Mouse (Mus musculus) central nervous system, embryonic 18 days (tissue): ENCODE results near the gene Olfr32. TPM values are rescaled to one million over a fixed set of nuclear protein-coding genes. Genes with fewer than 3 reads are reported as not detected.

ENCODE experiments used
- polyA plus RNA-seq: library from polyadenylated mRNA; depleted of rRNA; stranded (reverse); fragments of >200 nt; gene quantifications from 2 replicates; pipeline ENCODE4 v1.2.3, GENCODE M21; 2012; rRNA removed

Olfr32 gene
- polyA plus RNA-seq: 0.04 and 0.10 TPM in 2 replicates

DNA sequence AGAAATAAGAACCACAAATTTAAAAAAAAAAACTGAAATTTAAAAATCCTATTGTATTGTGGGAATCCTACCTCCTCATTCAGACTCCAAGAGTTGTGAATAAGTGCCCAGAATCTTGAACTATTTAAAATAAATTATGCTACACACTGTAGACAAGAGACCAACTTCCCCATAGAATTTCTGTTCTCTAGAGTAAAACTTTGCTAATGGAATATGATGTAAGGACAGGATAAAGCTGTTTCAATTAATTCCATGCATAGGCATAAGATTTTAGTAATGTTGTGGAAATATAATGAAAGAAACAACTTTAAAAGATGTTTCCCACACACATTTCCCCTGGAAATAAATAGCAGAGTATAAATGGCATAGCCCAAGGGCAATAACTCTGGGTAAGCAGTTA is at the start of gene Olfr32:
TSS of gene Olfr32 (minus strand) at position 101 of the 400 bp plus-strand sequence.

DNA sequence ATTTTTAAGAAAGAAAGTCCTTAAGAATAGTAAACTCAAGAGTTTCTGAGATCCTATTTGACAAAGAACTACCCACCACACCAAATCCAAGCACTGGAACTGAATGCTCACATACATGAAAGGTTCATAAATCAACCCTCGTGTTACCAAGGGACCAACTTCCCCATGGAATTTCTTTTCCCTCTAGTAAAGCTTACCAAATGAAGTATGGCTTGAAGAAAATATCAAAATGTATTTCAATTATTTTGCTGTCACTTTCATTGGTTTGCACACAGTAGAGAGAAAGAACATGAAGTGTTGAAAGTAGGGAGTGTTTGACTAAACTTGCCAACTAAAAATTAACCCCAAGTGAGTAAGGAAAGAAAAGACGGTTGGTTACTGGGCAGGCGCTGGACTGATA is 10.9 kb upstream of the Olfr32 start, which contains the start of gene Olfr1270:
TSS of gene Olfr1270 (minus strand) at position 101 of the 400 bp plus-strand sequence.

DNA sequence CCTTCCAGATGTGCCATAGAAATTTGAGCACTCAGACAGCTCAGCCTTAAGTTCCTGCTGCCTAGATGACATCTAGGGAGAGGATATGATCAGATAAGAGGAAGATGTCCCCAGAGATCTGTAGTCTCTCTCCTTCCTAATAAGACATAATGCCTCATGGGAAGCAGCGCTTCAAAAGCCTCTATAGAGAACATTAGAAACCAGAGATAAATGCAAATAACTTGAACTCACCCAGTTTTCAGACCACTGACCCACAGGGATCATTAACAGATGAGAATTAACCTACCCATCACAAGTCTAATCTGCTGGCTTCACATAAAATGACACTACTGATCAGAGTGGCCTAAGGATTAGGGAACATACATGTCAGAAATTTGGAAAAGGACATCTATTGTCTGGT is 20.8 kb downstream of the Olfr32 start, which contains the start of gene Olfr1269:
TSS of gene Olfr1269 (minus strand) at position 101 of the 400 bp plus-strand sequence.

Other genes starting within 250 kb of the Olfr32 start
- gene Olfr1258, start 215.0 kb downstream of the Olfr32 start, polyA plus RNA-seq: not detected in 2 replicates
- 0.01 and 0.09 TPM in 2 replicates for gene Olfr1259, start 193.6 kb downstream of the Olfr32 start, polyA plus RNA-seq
- gene Olfr1260, start 168.0 kb downstream of the Olfr32 start, polyA plus RNA-seq: not detected in 2 replicates
- not detected in 2 replicates for gene Olfr1261, start 151.1 kb downstream of the Olfr32 start, polyA plus RNA-seq
- gene Olfr1262, start 142.2 kb downstream of the Olfr32 start, polyA plus RNA-seq: not detected in 2 replicates
- not detected in 2 replicates for gene Olfr1263, start 130.2 kb downstream of the Olfr32 start, polyA plus RNA-seq
- gene Olfr1264, start 116.7 kb downstream of the Olfr32 start, polyA plus RNA-seq: not detected in 2 replicates
- not detected in 2 replicates for gene Olfr1265, start 107.0 kb downstream of the Olfr32 start, polyA plus RNA-seq
- not detected in 2 replicates for gene Olfr140, start 78.7 kb downstream of the Olfr32 start, polyA plus RNA-seq
- not detected in 2 replicates for gene Olfr1269, start 20.9 kb downstream of the Olfr32 start, polyA plus RNA-seq
- 0.10 TPM in 1 of 2 replicates, not detected in the other for gene Olfr1270, start 10.8 kb upstream of the Olfr32 start, polyA plus RNA-seq
- not detected in 2 replicates for gene Olfr1506, start 82.2 kb upstream of the Olfr32 start, polyA plus RNA-seq
- not detected in 2 replicates for gene Olfr142, start 115.3 kb upstream of the Olfr32 start, polyA plus RNA-seq
- gene Olfr1271, start 128.7 kb upstream of the Olfr32 start, polyA plus RNA-seq: not detected in 2 replicates
- not detected in 2 replicates for gene Olfr1272, start 150.5 kb upstream of the Olfr32 start, polyA plus RNA-seq
- gene Gm13769, start 179.9 kb upstream of the Olfr32 start, polyA plus RNA-seq: not detected in 2 replicates